Mouse (Mus musculus) frontal cortex, postnatal 10 days (tissue): ENCODE measurements around the gene Glis2.

Source experiments
- DNase-seq, 2 experiments: peaks; one replicate each; pipeline ENCODE4 v3.0.0; 2022; ENCODE audit warnings: low spot score in 2 of 2, mixed read lengths in 1 of 2

Gene Glis2

GRCm38 (mm10) chr16:4593971-4594813 is at the start of gene Glis2:
Gene Glis2, plus strand, starts transcription at chr16:4594713.
- DNase-seq, result peak in 1 of 2 experiments; percentile 59

- DNase-seq, result no peak
Observed at GRCm38 (mm10) chr16:4544845-4545244, 49.7 kb upstream of the Glis2 start.

- DNase-seq, result no peak
Observed at GRCm38 (mm10) chr16:4546838-4547237, 47.7 kb upstream of the Glis2 start.

DNA sequence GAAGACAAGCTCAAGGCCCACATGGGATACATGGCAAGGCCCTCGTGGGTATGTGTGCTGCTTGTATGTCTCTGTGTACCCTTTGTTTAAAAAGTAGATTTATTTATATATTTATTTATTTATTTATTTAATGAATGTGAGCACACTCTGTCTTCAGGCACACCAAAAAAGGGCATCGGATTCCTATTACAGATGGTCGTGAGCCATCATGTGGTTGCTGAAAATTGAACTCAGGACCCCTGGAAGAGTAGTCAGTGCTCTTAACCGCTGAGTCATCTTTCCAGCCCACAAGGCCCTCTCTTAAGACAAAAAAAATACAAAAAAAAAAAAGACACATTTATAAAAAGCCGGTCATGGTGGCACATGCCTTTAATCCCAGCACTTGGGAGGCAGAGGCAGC is 46.9 kb upstream of the Glis2 start:
- DNase-seq, result no peak

DNA sequence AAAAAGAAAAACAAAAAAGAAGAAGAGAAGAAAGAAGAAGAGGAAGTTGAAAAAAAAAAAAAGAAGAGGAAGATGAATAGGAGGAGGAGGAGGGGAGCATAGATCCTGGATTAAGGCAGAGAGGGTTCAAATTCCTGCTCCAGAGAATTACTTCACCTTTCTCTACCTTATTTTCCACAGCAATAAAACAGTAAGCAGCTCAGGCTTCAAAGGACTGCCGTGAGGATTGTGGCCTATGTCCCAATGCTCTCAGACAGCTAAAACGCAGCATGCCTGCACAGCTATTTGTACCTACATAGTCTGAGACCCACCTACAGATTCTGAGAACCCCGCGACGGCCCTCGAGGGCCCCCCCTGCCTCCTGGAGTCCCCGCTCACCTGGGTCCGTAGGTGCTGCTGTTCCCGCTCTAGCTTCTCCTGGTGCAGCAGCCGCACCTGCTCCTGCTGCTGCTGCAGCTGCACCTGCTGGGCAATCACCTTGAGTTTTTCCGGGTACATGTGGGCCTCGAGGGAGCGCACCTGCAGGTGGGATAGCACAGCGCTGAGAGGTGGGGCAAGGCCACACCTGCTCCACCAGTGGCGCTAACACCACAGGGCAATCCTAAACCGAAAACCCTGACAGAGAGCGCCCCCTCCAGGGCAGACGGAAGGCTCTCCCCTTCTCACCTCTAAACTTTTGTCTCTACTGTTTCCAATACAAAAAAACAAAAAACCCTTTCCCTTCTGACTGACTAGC is 45.4 kb upstream of the Glis2 start:
- no peak for DNase-seq

- peak in 1 of 2 experiments; percentile 48 for DNase-seq
Observed at GRCm38 (mm10) chr16:4551056-4551455, 43.5 kb upstream of the Glis2 start.

GRCm38 (mm10) chr16:4551885-4552284 is 42.6 kb upstream of the Glis2 start:
- no peak for DNase-seq

DNA sequence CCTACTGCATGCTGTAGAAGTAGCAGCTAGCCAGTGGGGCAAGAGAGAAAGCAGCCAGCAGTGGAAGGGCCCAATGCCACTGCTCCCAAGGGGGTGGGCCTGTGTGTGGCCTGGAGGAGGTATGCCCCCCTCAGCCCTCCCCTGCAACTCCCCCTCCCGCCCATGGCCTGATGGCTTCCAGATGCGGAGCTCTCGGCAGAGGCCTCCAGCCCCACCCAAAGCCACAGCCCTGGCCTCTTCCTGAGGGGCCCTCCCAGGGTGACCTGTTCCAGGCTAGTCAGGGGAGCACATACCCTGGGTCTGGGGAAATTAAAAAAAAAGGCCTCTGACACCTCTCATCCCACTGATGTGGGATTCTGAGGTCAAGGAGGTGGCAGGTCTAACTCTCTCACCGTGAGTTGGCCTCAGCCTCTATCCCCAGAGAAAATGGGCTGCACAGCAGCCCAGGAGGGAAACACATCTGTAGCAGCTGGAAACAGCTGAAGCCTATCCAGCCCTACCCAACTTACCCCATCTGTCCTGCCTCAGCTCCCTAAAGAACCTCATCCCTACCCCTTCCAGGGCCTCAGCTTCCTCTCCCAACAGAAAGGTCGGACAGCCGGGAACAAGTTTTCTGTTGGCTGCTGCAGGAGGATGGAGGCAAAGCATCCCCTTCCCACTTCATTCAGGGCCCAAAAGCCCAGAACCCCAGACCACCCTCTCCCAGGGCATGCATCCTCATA is 41.5 kb upstream of the Glis2 start:
- DNase-seq, result no peak

GRCm38 (mm10) chr16:4555555-4555954 is 39.0 kb upstream of the Glis2 start:
- no peak for DNase-seq

- DNase-seq, result no peak
Observed at GRCm38 (mm10) chr16:4557085-4557484, 37.4 kb upstream of the Glis2 start.

DNA sequence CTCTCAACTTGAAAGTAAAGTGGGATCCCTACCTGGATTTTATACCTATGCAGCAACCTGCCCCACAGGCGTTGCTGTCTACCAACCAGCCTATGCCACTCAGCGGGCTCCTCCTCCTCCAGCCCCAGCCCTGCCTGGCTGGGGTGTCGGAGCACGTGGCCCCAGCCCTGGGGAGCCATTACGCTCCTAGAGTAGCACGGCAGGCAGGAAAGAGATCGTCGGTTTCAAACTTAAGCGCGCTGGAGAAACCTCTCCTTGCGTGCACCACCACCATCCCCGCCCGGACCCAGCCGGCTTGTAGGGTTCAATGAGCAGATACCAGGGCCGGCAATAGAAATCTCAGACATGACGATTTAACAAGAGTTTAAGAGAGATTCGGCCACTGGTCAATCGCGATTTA is 36.6 kb upstream of the Glis2 start:
- DNase-seq, result peak; percentile 57 to 63

GRCm38 (mm10) chr16:4558384-4558979 is 36.0 kb upstream of the Glis2 start:
- peak; percentile 86 to 89 for DNase-seq

DNA sequence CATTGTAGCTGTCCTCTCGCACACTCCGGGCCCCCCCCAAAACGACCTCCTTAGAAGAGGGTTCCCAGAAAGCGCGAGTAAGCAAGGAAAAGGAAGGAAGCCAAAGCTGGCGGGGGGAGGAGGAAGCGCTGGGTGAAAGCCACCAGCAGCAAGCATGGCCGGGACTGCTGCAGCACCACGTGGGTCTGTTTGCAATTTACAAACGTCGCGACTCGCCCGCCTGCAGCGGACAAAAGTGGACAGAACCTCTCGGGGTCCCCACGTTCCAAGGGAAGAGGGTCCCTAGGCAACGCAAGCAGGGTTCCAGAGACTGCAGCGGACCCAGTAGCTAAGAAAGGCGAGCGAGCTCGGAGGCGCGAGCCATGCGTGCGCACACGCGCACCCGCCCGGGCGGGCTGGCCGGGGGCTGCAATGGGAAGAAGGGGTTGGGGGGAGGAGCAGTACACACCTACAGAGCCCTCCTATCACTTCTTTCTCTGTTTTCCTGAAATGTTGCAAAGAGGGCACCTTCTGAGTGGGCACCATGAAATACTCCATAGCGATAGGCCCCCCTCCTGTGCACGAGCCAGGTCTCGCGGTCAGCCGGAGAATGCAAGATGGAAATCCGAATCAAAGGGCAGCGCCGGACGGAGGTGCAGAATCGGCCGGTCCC is 35.4 kb upstream of the Glis2 start:
- DNase-seq, result peak; percentile 70 to 72

DNA sequence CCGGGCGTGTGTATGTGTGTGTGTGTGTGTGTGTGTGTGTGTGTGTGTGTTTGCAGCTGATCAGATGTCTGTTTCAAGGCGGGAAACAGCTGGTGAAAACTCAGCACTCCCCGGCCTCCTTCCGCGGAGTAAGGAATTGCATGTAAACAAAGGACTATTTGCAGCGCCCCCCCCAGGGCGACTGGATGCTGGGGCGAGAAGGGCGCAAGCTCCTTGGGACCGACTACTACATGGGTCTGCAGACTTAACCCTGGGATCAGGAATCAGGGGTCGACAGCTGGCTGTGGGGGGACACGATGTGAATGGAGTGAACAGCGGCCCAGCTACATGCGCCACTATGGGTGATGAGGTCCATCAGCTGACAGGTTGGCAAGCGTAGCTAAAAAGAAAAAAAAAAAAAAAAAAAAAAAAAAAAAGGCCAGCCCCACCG is 34.8 kb upstream of the Glis2 start, which contains the start of gene Tfap4:
Gene Tfap4, minus strand, starts transcription at position 140 of the 430 bp plus-strand sequence.
- DNase-seq, result peak; percentile 86 to 88

DNA sequence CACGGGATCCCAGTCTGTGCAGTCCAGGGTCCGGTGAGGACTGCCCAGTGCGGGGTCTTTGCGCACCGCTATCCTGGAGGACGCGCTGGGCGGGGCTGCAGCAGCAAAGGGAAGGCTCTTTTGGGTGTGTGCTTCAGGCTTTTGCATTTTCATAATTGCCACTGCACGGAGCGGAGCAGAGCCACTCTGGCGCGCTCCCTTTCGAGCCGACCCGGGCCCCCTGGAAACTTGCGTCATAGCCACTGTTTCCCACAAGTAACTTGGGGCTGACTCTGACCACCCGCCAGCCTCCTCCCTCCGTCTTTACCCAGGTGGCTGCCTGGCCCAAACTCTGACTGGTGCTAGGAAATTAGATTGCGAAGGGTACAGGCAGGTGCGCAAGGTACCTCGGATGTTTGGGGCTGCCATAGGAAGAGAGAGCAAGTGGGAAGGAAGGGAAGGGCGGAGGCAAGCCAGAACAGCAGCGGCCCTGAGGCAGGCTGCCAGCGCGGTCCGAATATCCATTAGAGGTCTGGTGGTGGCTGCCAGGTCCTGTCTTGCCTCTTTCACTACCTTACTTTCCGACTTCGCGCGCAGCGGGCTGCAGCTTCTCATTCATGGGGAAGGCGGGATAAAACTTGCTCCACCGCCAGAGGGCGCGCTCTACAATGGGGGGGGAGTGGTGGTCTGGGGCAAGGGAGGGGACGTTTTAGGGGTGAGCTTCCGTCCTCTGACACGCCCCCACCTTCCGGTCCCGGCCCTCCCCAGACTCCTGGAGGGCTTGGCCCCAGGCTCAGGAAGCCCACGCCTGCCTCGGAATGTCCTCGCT is 34.2 kb upstream of the Glis2 start:
- DNase-seq, result peak; percentile 49 to 53

GRCm38 (mm10) chr16:4567912-4568311 is 26.6 kb upstream of the Glis2 start:
- DNase-seq, result peak in 1 of 2 experiments; percentile 67

DNA sequence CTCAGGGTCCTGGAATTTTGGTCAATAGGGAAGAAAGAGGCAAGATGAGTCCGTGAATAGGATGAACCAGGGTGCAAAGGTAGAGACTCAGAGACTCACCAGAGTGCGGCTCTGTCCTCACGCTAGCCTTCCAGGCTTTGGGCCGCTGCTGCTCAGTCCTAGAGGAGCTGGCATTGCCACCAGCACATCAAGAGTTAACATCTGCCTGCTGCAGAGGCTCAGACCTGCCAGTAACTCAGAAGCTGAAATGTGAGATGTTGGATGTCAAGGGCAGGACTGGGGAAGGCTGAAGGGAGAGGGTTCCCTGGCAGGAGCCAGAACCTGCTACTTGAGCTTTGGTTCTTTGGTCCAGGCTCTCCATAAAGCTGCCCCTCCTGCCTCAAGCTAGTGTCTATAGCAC is 23.8 kb upstream of the Glis2 start:
- DNase-seq, result no peak

DNA sequence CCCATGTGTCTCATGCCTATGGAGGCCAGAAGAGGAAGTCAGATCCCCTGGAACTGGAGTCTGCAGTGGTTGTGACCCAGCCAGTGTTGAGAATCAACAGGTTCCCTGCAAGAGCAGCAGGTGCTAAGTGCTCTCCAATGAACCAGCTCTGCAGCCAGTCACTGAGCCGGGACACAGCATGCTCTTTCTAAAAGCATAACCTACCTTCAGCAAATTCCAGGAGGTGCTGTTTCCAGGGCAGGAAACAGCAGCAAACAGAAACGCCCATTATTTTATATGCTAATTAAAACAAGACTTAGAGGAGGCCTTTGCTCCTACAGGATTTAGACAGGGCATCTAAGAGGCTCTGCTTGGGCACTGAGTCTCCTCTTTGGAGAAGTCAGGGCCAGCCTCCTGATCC is 18.5 kb upstream of the Glis2 start:
- DNase-seq, result no peak

DNA sequence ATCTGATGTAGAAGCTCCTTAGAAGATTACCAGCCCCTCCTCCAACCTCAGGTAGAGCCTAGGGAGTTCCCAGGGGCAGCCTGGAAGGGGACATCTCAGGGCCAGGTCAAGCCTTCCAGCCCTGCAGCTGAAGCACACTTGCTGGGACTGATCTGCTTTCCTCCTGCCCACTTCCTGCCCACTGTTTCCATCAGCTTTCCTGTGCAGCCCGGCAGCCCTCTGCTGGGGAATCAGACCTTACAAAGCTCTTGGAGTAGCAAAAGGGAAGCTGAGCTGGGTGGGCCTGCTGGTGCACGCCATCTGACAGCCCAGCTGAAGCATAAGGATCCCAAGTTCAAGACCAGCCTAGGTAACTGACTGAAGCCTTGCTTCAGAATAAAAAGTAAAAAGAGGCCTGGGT is 17.6 kb upstream of the Glis2 start:
- DNase-seq, result no peak

- DNase-seq, result no peak
Observed at GRCm38 (mm10) chr16:4578630-4579029, 15.9 kb upstream of the Glis2 start.
